Mouse (Mus musculus): ENCODE measurements around the gene Qrich1. TPM values are rescaled to one million over a fixed set of nuclear protein-coding genes. Genes with fewer than 3 reads are reported as not detected.

Qrich1 gene
- polyA plus RNA-seq, 1 experiment from 2014 or later = 164 TPM

DNA sequence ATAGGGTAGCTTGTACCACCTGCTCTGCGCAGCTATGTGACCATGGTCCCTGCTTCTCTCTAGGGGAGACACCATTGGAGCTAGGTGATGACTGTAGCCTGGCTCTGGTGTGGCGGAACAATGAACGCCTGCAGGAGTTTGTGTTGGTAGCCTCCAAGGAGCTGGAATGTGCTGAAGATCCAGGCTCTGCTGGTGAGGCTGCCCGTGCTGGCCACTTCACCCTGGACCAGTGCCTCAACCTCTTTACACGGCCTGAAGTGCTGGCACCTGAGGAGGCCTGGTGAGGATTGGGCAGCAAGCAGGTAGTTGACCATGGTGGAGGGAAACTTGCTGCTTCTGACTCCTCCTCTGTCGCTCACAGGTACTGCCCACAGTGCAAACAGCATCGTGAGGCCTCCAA lies 17.4 kb upstream of the Qrich1 start:
- H3K4me3 ChIP-seq = no peak overlapping the region
- no peaks in the 10 kb centered on the region for H3K9me3 ChIP-seq
- no peaks in the 10 kb centered on the region for H3K4me1 ChIP-seq
- H3K9ac ChIP-seq = no peak overlapping the region
- H3K36me3 ChIP-seq = peaks cover 92% of the 10 kb centered on the region
- ATAC-seq (ENCODE audit: low FRiP score, low read depth) = no peak
- no peak overlapping the region for H3K4me2 ChIP-seq (replicated peaks)
- no peaks in the 10 kb centered on the region for H3K27me3 ChIP-seq (replicated peaks)
- WGBS = 97% methylated on average over 7 of the region's 7 CpGs
- H3K27ac ChIP-seq = no peak overlapping the region

DNA sequence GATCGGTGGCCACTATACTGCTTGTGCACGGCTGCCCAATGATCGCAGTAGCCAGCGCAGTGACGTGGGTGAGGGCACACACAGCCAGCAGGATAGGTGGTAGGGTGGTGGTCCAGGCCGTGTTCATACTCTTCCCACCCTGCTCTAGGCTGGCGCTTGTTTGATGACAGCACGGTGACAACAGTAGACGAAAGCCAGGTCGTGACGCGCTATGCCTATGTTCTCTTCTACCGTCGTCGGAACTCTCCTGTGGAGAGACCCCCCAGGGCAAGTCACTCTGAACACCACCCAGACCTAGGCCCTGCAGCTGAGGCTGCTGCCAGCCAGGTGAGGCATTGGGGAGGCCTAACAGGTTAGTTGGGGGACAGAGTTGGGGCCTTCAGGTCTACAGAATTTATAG lies 16.7 kb upstream of the Qrich1 start:
- H3K9me3 ChIP-seq = no peaks in the 10 kb centered on the region
- H3K4me2 ChIP-seq (replicated peaks) = no peak overlapping the region
- H3K27me3 ChIP-seq (replicated peaks) = no peaks in the 10 kb centered on the region
- no peak overlapping the region for H3K27ac ChIP-seq
- H3K4me1 ChIP-seq = no peaks in the 10 kb centered on the region
- peaks cover 84% of the 10 kb centered on the region for H3K36me3 ChIP-seq
- no peak overlapping the region for H3K9ac ChIP-seq
- 96% methylated on average over 15 of the region's 15 CpGs for WGBS
- ATAC-seq (ENCODE audit: low FRiP score, low read depth) = no peak
- no peak overlapping the region for H3K4me3 ChIP-seq

GRCm38 (mm10) chr9:108506901-108507300 lies 9.7 kb upstream of the Qrich1 start:
- H3K27ac ChIP-seq = no peak overlapping the region

GRCm38 (mm10) chr9:108507619-108508434 lies 8.8 kb upstream of the Qrich1 start, which contains the start of gene Qars:
TSS of gene Qars (plus strand) at chr9:108507706.
- peak within 1 kb of the TSS; percentile 68 for H3K4me3 ChIP-seq
- peaks cover 14% of the 10 kb centered on the region for H3K4me1 ChIP-seq
- no peaks in the 10 kb centered on the region for H3K9me3 ChIP-seq
- ATAC-seq (ENCODE audit: low FRiP score, low read depth) = peak; percentile 96
- H3K9ac ChIP-seq = peak within 1 kb of the TSS; percentile 63
- WGBS = under 1% methylated on average over 37 of the region's 37 CpGs
- no peaks in the 10 kb centered on the region for H3K27me3 ChIP-seq (replicated peaks)
- H3K36me3 ChIP-seq = peaks cover 38% of the 10 kb centered on the region
- H3K4me2 ChIP-seq (replicated peaks) = peak within 1 kb of the TSS; percentile 69
- H3K27ac ChIP-seq = 0 out of 2 replicates have a peak within 1 kb of the TSS, but pooled peaks have one; percentile 50

More at GRCm38 (mm10) chr9:108506901-108507300, 9.7 kb upstream of the Qrich1 start:
- peaks cover 36% of the 10 kb centered on the region for H3K36me3 ChIP-seq
- H3K9ac ChIP-seq = peak overlapping the region; percentile 1; the same call in 1 of the 2 replicates
- no peak overlapping the region for H3K4me3 ChIP-seq
- H3K4me2 ChIP-seq (replicated peaks) = peak overlapping the region; percentile 69
- H3K27me3 ChIP-seq (replicated peaks) = no peaks in the 10 kb centered on the region
- WGBS = 88% methylated on average over 7 of the region's 7 CpGs
- no peak for ATAC-seq (ENCODE audit: low FRiP score, low read depth)
- no peaks in the 10 kb centered on the region for H3K9me3 ChIP-seq
- H3K4me1 ChIP-seq = peaks cover 14% of the 10 kb centered on the region

- peak overlapping the region; percentile 68 for H3K4me3 ChIP-seq
- H3K9ac ChIP-seq = peak overlapping the region; percentile 63
- no peak overlapping the region for H3K27ac ChIP-seq
- peaks cover 14% of the 10 kb centered on the region for H3K4me1 ChIP-seq
- ATAC-seq (ENCODE audit: low FRiP score, low read depth) = no peak
- 90% methylated on average over 7 of the region's 7 CpGs for WGBS
- peak overlapping the region; percentile 69 for H3K4me2 ChIP-seq (replicated peaks)
- no peaks in the 10 kb centered on the region for H3K27me3 ChIP-seq (replicated peaks)
- no peaks in the 10 kb centered on the region for H3K9me3 ChIP-seq
- peaks cover 39% of the 10 kb centered on the region for H3K36me3 ChIP-seq
Measured at GRCm38 (mm10) chr9:108508776-108509175, 7.8 kb upstream of the Qrich1 start.

- Histone ChIP-seq H3K36me3 (peaks cover 32% of the 10 kb centered on the region), H3K27ac (peak overlapping the region; percentile 99), H3K4me1 (peaks cover 21% of the 10 kb centered on the region), H3K9ac (peak overlapping the region; percentile 96), H3K9me3 (no peaks in the 10 kb centered on the region), H3K4me2 (replicated peaks) (peak overlapping the region; percentile 70), H3K27me3 (replicated peaks) (no peaks in the 10 kb centered on the region), H3K4me3 (peak overlapping the region; percentile 92)
- peak; percentile 83 for ATAC-seq (ENCODE audit: low FRiP score, low read depth)
- under 1% methylated on average over 68 of the region's 95 CpGs for WGBS
Measured at GRCm38 (mm10) chr9:108517253-108517930, 786 bp downstream of the Qrich1 start.

GRCm38 (mm10) chr9:108517931-108518332 lies 1.3 kb downstream of the Qrich1 start:
- ATAC-seq (ENCODE audit: low FRiP score, low read depth) = peak; percentile 5; the same call in 1 of the 2 replicates
- peak overlapping the region; percentile 70 for H3K4me2 ChIP-seq (replicated peaks)

DNA sequence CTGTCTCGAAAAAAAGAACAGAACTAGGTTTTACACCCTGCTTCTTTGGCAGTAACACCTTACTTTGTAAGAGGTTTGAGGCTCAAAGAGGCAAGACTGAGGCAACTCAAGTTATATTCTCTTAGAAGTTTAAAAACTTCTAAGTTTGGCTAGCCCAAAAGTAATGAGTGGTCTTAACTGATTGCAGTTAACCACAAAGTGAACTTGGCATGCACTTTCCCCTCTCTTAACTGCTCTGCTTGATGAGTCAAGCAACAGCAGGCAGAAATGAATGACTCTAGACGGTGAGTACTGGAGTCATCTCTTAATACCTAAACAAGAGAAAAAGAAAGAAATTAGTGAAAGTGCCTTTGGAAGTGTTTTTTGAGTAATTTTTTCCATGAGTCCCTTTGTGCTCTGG lies 5.0 kb downstream of the Qrich1 start:
- 90% methylated on average over 2 of the region's 2 CpGs for WGBS
- no peak for ATAC-seq (ENCODE audit: low FRiP score, low read depth)
- H3K4me1 ChIP-seq = peaks cover 14% of the 10 kb centered on the region
- H3K27me3 ChIP-seq (replicated peaks) = no peaks in the 10 kb centered on the region
- no peak overlapping the region for H3K4me2 ChIP-seq (replicated peaks)
- no peak overlapping the region for H3K4me3 ChIP-seq
- peaks cover 5% of the 10 kb centered on the region for H3K36me3 ChIP-seq
- no peak overlapping the region for H3K27ac ChIP-seq
- H3K9ac ChIP-seq = no peak overlapping the region
- no peaks in the 10 kb centered on the region for H3K9me3 ChIP-seq

More at GRCm38 (mm10) chr9:108517931-108518332, 1.3 kb downstream of the Qrich1 start:
- Histone ChIP-seq H3K9ac (peak overlapping the region; percentile 96), H3K9me3 (no peaks in the 10 kb centered on the region), H3K36me3 (peaks cover 26% of the 10 kb centered on the region), H3K4me1 (peaks cover 21% of the 10 kb centered on the region), H3K27ac (peak overlapping the region; percentile 99), H3K27me3 (replicated peaks) (no peaks in the 10 kb centered on the region), H3K4me3 (peak overlapping the region; percentile 92)
- under 1% methylated on average over 13 of the region's 13 CpGs for WGBS

GRCm38 (mm10) chr9:108523341-108523740 lies 6.7 kb downstream of the Qrich1 start:
- 94% methylated on average over 4 of the region's 4 CpGs for WGBS
- H3K27me3 ChIP-seq (replicated peaks) = no peaks in the 10 kb centered on the region
- peaks cover 6% of the 10 kb centered on the region for H3K36me3 ChIP-seq
- H3K4me2 ChIP-seq (replicated peaks) = no peak overlapping the region
- no peak overlapping the region for H3K9ac ChIP-seq
- no peaks in the 10 kb centered on the region for H3K9me3 ChIP-seq
- ATAC-seq (ENCODE audit: low FRiP score, low read depth) = no peak
- peaks cover 14% of the 10 kb centered on the region for H3K4me1 ChIP-seq
- no peak overlapping the region for H3K27ac ChIP-seq
- H3K4me3 ChIP-seq = no peak overlapping the region

DNA sequence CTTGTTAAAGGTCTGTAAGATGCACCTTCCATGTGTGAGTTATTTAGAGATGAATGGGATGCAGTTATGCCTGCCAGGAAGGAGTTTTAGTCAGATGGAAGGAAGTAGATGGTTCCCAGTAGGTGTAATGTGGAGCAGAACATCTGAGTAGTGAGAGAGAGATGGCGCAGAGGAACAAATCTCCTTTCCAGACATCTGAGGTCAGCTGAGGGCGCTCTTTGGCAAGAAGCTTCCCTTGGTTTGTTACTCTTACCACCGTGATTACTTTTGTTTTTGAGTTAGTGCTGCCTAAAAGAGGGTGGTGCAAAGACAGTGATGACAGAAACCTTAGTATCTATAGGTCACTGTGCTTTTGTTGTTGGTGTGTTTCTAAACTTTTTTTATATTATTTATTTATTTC lies 8.8 kb downstream of the Qrich1 start:
- H3K27ac ChIP-seq = no peak overlapping the region
- H3K9me3 ChIP-seq = no peaks in the 10 kb centered on the region
- no peak overlapping the region for H3K4me2 ChIP-seq (replicated peaks)
- no peak overlapping the region for H3K4me3 ChIP-seq
- peaks cover 5% of the 10 kb centered on the region; the same call in 1 of the 2 replicates for H3K4me1 ChIP-seq
- H3K27me3 ChIP-seq (replicated peaks) = no peaks in the 10 kb centered on the region
- H3K9ac ChIP-seq = no peak overlapping the region
- WGBS = 86% methylated on average over 3 of the region's 3 CpGs
- H3K36me3 ChIP-seq = peaks cover 27% of the 10 kb centered on the region
- no peak for ATAC-seq (ENCODE audit: low FRiP score, low read depth)

- Histone ChIP-seq H3K4me3 (no peak overlapping the region), H3K4me2 (replicated peaks) (no peak overlapping the region), H3K9me3 (no peaks in the 10 kb centered on the region), H3K9ac (no peak overlapping the region), H3K36me3 (peaks cover 72% of the 10 kb centered on the region), H3K4me1 (no peaks in the 10 kb centered on the region), H3K27ac (no peak overlapping the region), H3K27me3 (replicated peaks) (no peaks in the 10 kb centered on the region)
- 97% methylated on average over 1 of the region's 1 CpGs for WGBS
- no peak for ATAC-seq (ENCODE audit: low FRiP score, low read depth)
Measured at GRCm38 (mm10) chr9:108530954-108531353, 14.3 kb downstream of the Qrich1 start.

DNA sequence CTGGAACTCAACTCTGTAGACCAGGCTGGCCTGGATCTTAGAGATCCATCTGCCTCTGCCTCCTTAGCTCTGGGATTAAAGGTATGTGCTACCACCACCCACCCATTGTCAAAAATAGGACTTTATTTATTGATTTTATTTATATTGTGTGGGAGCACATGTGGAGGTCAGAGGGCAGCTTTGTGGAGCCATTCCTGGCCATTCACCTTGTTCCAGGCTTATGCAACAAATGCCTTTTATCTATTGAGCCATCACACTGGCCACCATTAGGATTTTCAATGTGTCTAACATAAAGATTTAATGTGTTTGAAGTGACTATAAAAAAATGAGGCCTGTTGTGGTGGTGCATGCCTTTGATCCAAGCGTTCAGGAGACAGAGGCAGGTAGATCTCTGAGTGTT lies 14.9 kb downstream of the Qrich1 start:
- Histone ChIP-seq H3K9ac (no peak overlapping the region), H3K4me2 (replicated peaks) (no peak overlapping the region), H3K36me3 (peaks cover 78% of the 10 kb centered on the region), H3K27ac (no peak overlapping the region), H3K9me3 (no peaks in the 10 kb centered on the region), H3K27me3 (replicated peaks) (no peaks in the 10 kb centered on the region), H3K4me3 (no peak overlapping the region), H3K4me1 (no peaks in the 10 kb centered on the region)
- no peak for ATAC-seq (ENCODE audit: low FRiP score, low read depth)
- WGBS = 93% methylated on average over 1 of the region's 1 CpGs
